Mouse (Mus musculus) forebrain, embryonic 11.5 days (tissue): ENCODE measurements at regions not wholly inside any gene's neighbourhood (a gene's known extent, or its start where the extent isn't known, plus 50 kb on each side); places are given as distances from the start of the nearest gene placed in this dataset.
A peak's percentile ranks its signal among the peaks of the same experiment; 100 is the strongest.
"Not testable (repeated sequence)": the region's sequence is repeated elsewhere in the genome, so short reads cannot be mapped to it uniquely, and the experiment has no call there.

ENCODE experiments used
- ATAC-seq: fragments of 200-750 bp; cut with Nextera tagmentation; replicated peaks from 2 replicates; pipeline ENCODE4 v1.8.0; 2017; ENCODE audit warnings: moderate TSS enrichment; ENCODE audit not compliant: low FRiP score
- DNase-seq: peaks from one replicate; pipeline ENCODE4 v3.0.0-alpha.2; 2017; ENCODE audit warnings: low spot score
- H3K27ac ChIP-seq: fragments of 300-500 bp; sonication (generic); 2 replicates; pipeline ENCODE4 v1.5.1; 2014; ENCODE audit warnings: low read depth, low read length
- H3K27me3 ChIP-seq: fragments of 300-500 bp; sonication (generic); 2 replicates; pipeline ENCODE4 v1.6.1; 2014; ENCODE audit warnings: mild to moderate bottlenecking, low read length, mixed read lengths; ENCODE audit not compliant: control insufficient read depth, insufficient read depth
- H3K36me3 ChIP-seq: fragments of 300-500 bp; sonication (generic); 2 replicates; pipeline ENCODE4 v1.6.1; 2014; ENCODE audit warnings: mild to moderate bottlenecking, low read length, moderate library complexity, mixed read lengths; ENCODE audit not compliant: control insufficient read depth, insufficient read depth
- H3K4me1 ChIP-seq: fragments of 300-500 bp; sonication (generic); replicated peaks from 2 replicates; pipeline ENCODE4 v1.6.1; 2014; ENCODE audit warnings: low read length, mixed read lengths; ENCODE audit not compliant: control insufficient read depth, insufficient read depth
- H3K4me2 ChIP-seq: fragments of 300-500 bp; sonication (generic); 2 replicates; pipeline ENCODE4 v1.6.1; 2014; ENCODE audit warnings: low read depth, mild to moderate bottlenecking, low read length, moderate library complexity, mixed read lengths; ENCODE audit not compliant: severe bottlenecking
- H3K4me3 ChIP-seq: fragments of 300-500 bp; sonication (generic); 2 replicates; pipeline ENCODE4 v1.5.1; 2014; ENCODE audit warnings: low read depth, low read length
- H3K9ac ChIP-seq: fragments of 300-500 bp; sonication (generic); 2 replicates; pipeline ENCODE4 v1.6.1; 2014; ENCODE audit warnings: low read length
- H3K9me3 ChIP-seq: fragments of 300-500 bp; sonication (generic); 2 replicates; pipeline ENCODE4 v1.6.1; 2016; ENCODE audit warnings: low read length, mixed read lengths; ENCODE audit not compliant: control insufficient read depth
- WGBS: fragments of 180-500 bp; shearing (Covaris S2); extraction: QIAGEN DNeasy Blood & Tissue Kit; methylation state at CpG from one replicate; pipeline ENCODE4 v1.1.7; 2014; 5-methylcytosine and 5-hydroxymethylcytosine counted together

DNA sequence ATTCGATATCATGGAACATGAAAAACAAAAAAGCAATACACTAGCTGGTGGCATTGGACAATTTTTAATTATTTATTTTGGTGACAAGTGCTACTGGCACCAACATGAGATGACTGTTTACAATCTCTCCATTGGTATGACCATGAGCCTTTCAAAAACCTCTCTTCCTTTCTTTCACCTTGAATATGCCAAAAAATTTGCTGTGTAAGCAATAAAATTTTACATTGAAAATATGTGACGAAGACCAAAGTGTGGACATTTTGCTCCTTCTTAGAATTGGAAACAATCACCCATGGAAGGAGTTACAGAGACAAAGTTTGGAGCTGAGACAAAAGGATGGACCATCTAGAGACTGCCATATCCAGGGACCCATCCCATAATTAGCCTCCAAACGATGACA, 83.4 kb upstream of the Gm49339 start:
- not testable (repeated sequence) for H3K4me1 ChIP-seq, H3K9me3 ChIP-seq, H3K4me3 ChIP-seq, H3K9ac ChIP-seq, H3K27me3 ChIP-seq, H3K27ac ChIP-seq, DNase-seq, H3K4me2 ChIP-seq, ATAC-seq, H3K36me3 ChIP-seq
- 87% methylated on average over 3 of the region's 3 CpGs for WGBS

GRCm38 (mm10) chr10:51405141-51405540, 75.3 kb upstream of the Gm49339 start:
- 7% methylated on average over 9 of the region's 9 CpGs for WGBS
- no peaks in the 10 kb centered on the region for H3K9me3 ChIP-seq
- H3K4me3 ChIP-seq: no peak overlapping the region
- no peak overlapping the region for H3K27ac ChIP-seq
- no peaks in the 10 kb centered on the region for H3K4me1 ChIP-seq
- ATAC-seq (peak; percentile 74), DNase-seq (peak; percentile 76)
- H3K36me3 ChIP-seq: no peaks in the 10 kb centered on the region
- H3K4me2 ChIP-seq: no peak overlapping the region
- no peaks in the 10 kb centered on the region for H3K27me3 ChIP-seq
- no peak overlapping the region for H3K9ac ChIP-seq

DNA sequence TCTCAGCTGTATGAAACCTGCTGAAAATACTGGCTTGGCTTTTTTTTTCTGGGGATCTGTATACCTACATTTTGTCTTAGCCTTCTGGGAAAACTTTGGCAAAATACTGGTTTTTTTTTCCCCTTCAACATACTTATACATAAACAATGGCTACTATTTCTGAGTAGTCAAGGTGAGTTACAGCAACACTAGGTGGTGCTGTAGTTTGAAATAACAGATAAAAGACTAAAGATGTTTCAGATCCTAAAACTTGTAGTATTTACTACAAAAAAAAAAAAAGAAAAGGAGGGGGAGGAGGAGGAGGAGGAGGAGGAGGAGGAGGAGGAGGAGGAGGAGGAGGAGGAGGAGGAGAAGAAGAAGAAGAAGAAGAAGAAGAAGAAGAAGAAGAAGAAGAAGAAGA, 67.6 kb upstream of the Gm49339 start:
- Histone ChIP-seq H3K27me3 (no peaks in the 10 kb centered on the region), H3K9ac (no peak overlapping the region), H3K4me3 (no peak overlapping the region), H3K9me3 (no peaks in the 10 kb centered on the region), H3K4me2 (no peak overlapping the region), H3K27ac (no peak overlapping the region), H3K4me1 (no peaks in the 10 kb centered on the region), H3K36me3 (no peaks in the 10 kb centered on the region)
- ATAC-seq (no peak), DNase-seq (no peak)

GRCm38 (mm10) chr10:51414512-51414911, 65.9 kb upstream of the Gm49339 start:
- no peak for ATAC-seq

GRCm38 (mm10) chr10:51416723-51417122, 63.7 kb upstream of the Gm49339 start:
- Histone ChIP-seq H3K36me3 (no peaks in the 10 kb centered on the region), H3K9me3 (no peaks in the 10 kb centered on the region), H3K4me2 (no peak overlapping the region), H3K4me3 (no peak overlapping the region), H3K27me3 (no peaks in the 10 kb centered on the region), H3K27ac (no peak overlapping the region), H3K9ac (no peak overlapping the region), H3K4me1 (no peaks in the 10 kb centered on the region)
- DNase-seq (no peak), ATAC-seq (no peak)

More at GRCm38 (mm10) chr10:51414512-51414911, 65.9 kb upstream of the Gm49339 start:
- no peak overlapping the region for H3K4me2 ChIP-seq
- H3K9me3 ChIP-seq: no peaks in the 10 kb centered on the region
- H3K36me3 ChIP-seq: no peaks in the 10 kb centered on the region
- no peaks in the 10 kb centered on the region for H3K27me3 ChIP-seq
- no peak overlapping the region for H3K4me3 ChIP-seq
- H3K27ac ChIP-seq: no peak overlapping the region
- no peak for DNase-seq
- H3K4me1 ChIP-seq: no peaks in the 10 kb centered on the region
- 94% methylated on average over 1 of the region's 1 CpGs for WGBS
- H3K9ac ChIP-seq: no peak overlapping the region

- no peak overlapping the region for H3K27ac ChIP-seq
Measured at GRCm38 (mm10) chr10:51417221-51417911, 63.0 kb upstream of the Gm49339 start.

DNA sequence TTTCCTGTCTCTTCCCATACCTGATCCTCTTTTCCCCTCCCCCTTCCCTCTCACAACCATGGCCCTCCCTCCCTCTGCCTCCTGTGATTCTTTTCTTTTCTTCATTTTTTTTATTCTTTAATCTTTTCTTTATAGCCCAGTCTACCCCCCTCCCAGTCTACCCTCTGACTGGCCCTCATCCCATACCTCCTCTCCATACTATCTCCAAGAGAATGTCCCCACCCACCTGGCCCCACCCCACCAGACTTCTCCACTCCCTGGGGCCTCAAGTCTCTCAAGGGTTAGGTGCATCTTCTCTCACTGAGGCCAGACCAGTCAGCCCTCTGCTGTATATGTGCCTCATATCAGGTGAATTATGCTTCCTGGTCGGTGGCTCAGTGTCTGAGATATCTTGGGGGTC, 61.9 kb upstream of the Gm49339 start:
- 83% methylated on average over 1 of the region's 1 CpGs for WGBS
- no peaks in the 10 kb centered on the region for H3K9me3 ChIP-seq
- H3K27ac ChIP-seq: no peak overlapping the region
- ATAC-seq: 0 out of 2 replicates have a peak, but pooled peaks have one; percentile 7
- DNase-seq: no peak
- H3K4me3 ChIP-seq: no peak overlapping the region
- H3K27me3 ChIP-seq: no peaks in the 10 kb centered on the region
- H3K4me2 ChIP-seq: no peak overlapping the region
- H3K36me3 ChIP-seq: no peaks in the 10 kb centered on the region
- H3K4me1 ChIP-seq: no peaks in the 10 kb centered on the region
- H3K9ac ChIP-seq: no peak overlapping the region

More at GRCm38 (mm10) chr10:51417221-51417911, 63.0 kb upstream of the Gm49339 start:
- no peak for ATAC-seq
- DNase-seq: no peak
- no peak overlapping the region for H3K4me3 ChIP-seq
- H3K9me3 ChIP-seq: no peaks in the 10 kb centered on the region
- WGBS: 75% methylated on average over 3 of the region's 3 CpGs
- H3K4me1 ChIP-seq: no peaks in the 10 kb centered on the region
- H3K4me2 ChIP-seq: no peak overlapping the region
- no peaks in the 10 kb centered on the region for H3K36me3 ChIP-seq
- H3K9ac ChIP-seq: no peak overlapping the region
- no peaks in the 10 kb centered on the region for H3K27me3 ChIP-seq

DNA sequence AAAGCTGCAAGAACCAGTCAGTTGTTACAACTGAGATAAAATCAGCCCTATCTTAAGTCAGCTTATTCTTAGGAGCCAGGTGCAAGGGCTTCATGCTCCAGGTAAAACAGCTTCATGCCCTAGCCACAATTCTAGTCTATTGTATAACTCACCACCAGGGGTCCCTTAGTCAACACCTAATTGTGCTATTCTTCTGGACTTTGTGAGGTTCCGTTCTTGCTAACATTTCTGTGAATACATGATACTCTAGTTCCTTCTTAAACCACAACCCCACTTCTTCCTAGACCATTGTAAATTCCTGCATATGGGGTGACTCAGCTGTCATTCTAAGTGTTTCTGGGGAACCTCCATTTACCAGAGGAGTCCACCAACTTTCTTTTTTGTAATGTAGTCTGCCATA, 57.9 kb upstream of the Gm49339 start:
- 94% methylated on average over 1 of the region's 1 CpGs for WGBS
- Histone ChIP-seq H3K27ac (no peak overlapping the region), H3K36me3 (no peaks in the 10 kb centered on the region), H3K9me3 (no peaks in the 10 kb centered on the region), H3K4me1 (no peaks in the 10 kb centered on the region), H3K4me3 (no peak overlapping the region), H3K9ac (no peak overlapping the region), H3K4me2 (no peak overlapping the region), H3K27me3 (no peaks in the 10 kb centered on the region)
- DNase-seq (no peak), ATAC-seq (no peak)
